14 mouse cellular contexts compared by ENCODE assay signal in the genomic region with DNA sequence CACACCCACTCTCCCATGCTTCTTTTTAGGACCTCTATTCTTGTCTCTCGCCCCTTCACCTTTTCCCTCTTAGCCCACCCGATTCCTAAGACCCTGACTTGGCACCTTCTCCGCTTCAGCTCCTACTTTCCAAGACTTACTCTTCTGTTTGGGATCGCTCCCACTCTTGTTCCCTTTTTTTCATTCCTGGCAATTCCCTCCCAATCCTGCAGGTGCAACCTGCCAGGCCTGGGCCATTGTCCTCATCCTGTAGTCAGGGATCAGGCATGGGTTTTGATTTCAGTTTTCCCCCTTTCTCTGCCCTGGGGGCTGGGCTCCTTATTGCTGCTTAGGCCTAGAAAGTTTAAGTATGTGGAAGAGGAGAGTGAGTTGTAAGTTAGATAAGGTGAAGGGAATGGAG. TPM values are rescaled to one million over a fixed set of nuclear protein-coding genes. Genes with fewer than 3 reads are reported as not detected.
A peak's percentile ranks its signal among the peaks of the same experiment; 100 is the strongest.
DNase-seq lines count a peak whose midpoint lies in the region; ATAC-seq and TF ChIP-seq lines count a peak whose summit lies in the region.
"Had no signal": no experiment of that assay in that cellular context is flagged by ENCODE, and none has a peak within 500 bp of the region (broad histone marks: within the 10 kb centered on the region; RNA-seq: fewer than 3 reads in every experiment).

No protein-coding gene starts in this region.

- TF ChIP-seq CTCF in heart, postnatal 0 days (IDR thresholded peaks at IDR 0.05; ENCODE audit: low read depth) = 0 out of 2 replicates have a peak, but pooled peaks have one; percentile 8

- WGBS in heart, postnatal 0 days = 81% methylated on average over 4 of the region's 4 CpGs
- WGBS in midbrain, embryonic 16.5 days = 58% methylated on average over 4 of the region's 4 CpGs
- 67% methylated on average over 4 of the region's 4 CpGs for WGBS in midbrain, embryonic 15.5 days

- H3K27me3 ChIP-seq in heart, postnatal 0 days (ENCODE audit: control insufficient read depth, insufficient read depth, low read length) = no peaks in the 10 kb centered on the region
- H3K27me3 ChIP-seq in midbrain, embryonic 16.5 days (ENCODE audit: control insufficient read depth, insufficient read depth, low read depth, low read length) = no peaks in the 10 kb centered on the region
- no peaks in the 10 kb centered on the region for H3K27me3 ChIP-seq in midbrain, embryonic 15.5 days (replicated peaks)

- no peak overlapping the region for H3K4me2 ChIP-seq in heart, postnatal 0 days (ENCODE audit: low read depth, low read length)
- no peak overlapping the region for H3K4me2 ChIP-seq in midbrain, embryonic 16.5 days (ENCODE audit: low read length)
- no peak overlapping the region; the same call in 1 of the 2 replicates for H3K4me2 ChIP-seq in midbrain, embryonic 15.5 days

- H3K36me3 ChIP-seq in heart, postnatal 0 days (replicated peaks; ENCODE audit: control insufficient read depth, insufficient read depth, low read length) = peaks cover 54% of the 10 kb centered on the region
- peaks cover 22% of the 10 kb centered on the region for H3K36me3 ChIP-seq in midbrain, embryonic 16.5 days (ENCODE audit: control insufficient read depth, insufficient read depth, low read length)
- H3K36me3 ChIP-seq in midbrain, embryonic 15.5 days (replicated peaks) = peaks cover 22% of the 10 kb centered on the region

- H3K9me3 ChIP-seq in heart, postnatal 0 days (replicated peaks; ENCODE audit: control insufficient read depth, low read length) = no peaks in the 10 kb centered on the region
- H3K9me3 ChIP-seq in midbrain, embryonic 16.5 days (replicated peaks; ENCODE audit: control insufficient read depth, low read length, poor library complexity, severe bottlenecking) = no peaks in the 10 kb centered on the region
- H3K9me3 ChIP-seq in midbrain, embryonic 15.5 days = no peaks in the 10 kb centered on the region

- no peak overlapping the region for H3K27ac ChIP-seq in heart, postnatal 0 days (ENCODE audit: low read depth)
- H3K27ac ChIP-seq in midbrain, embryonic 16.5 days (ENCODE audit: low read length) = no peak overlapping the region
- H3K27ac ChIP-seq in midbrain, embryonic 15.5 days = no peak overlapping the region
- H3K27ac ChIP-seq: stomach, postnatal 0 days had no signal

- H3K4me3 ChIP-seq in heart, postnatal 0 days (ENCODE audit: low read depth, low read length) = no peak overlapping the region
- no peak overlapping the region for H3K4me3 ChIP-seq in midbrain, embryonic 16.5 days (ENCODE audit: low read depth, low read length)
- H3K4me3 ChIP-seq in midbrain, embryonic 15.5 days = no peak overlapping the region

- no peak for TF ChIP-seq EP300 in heart, postnatal 0 days (IDR thresholded peaks at IDR 0.05; ENCODE audit: low read depth)

- peak; percentile 9 for DNase-seq in embryo, embryonic 9.5 days (ENCODE audit: extremely low spot score)
- no peak for DNase-seq in embryo, embryonic 11 days
- no peak for DNase-seq in heart, postnatal 0 days (ENCODE audit: low spot score)
- no peak for DNase-seq in heart, adult 18-20 months
- DNase-seq in lung, adult 18-20 months = no peak
- DNase-seq: heart, postnatal 36 days; kidney, adult 11 months; kidney, postnatal 14 days; liver, postnatal 0 days; lung, postnatal 4 days; spleen, adult 18-20 months had no signal

- no peak overlapping the region for H3K9ac ChIP-seq in heart, postnatal 0 days (replicated peaks; ENCODE audit: low read depth, low read length)
- H3K9ac ChIP-seq in midbrain, embryonic 16.5 days (ENCODE audit: low read depth, low read length) = peak overlapping the region; percentile 12; the same call in 1 of the 2 replicates
- no peak overlapping the region for H3K9ac ChIP-seq in midbrain, embryonic 15.5 days
- H3K9ac ChIP-seq: liver, postnatal 0 days had no signal

- ATAC-seq in heart, postnatal 0 days (ENCODE audit: insufficient read depth, low read depth) = no peak
- no peak for ATAC-seq in midbrain, embryonic 16.5 days
- ATAC-seq in midbrain, embryonic 15.5 days (replicated peaks) = no peak
- ATAC-seq: liver, postnatal 0 days had no signal

- H3K4me1 ChIP-seq in heart, postnatal 0 days (ENCODE audit: control insufficient read depth, insufficient read depth) = peaks cover 40% of the 10 kb centered on the region
- H3K4me1 ChIP-seq in midbrain, embryonic 16.5 days (ENCODE audit: control insufficient read depth, insufficient read depth, low read length) = peaks cover 44% of the 10 kb centered on the region
- peaks cover 45% of the 10 kb centered on the region for H3K4me1 ChIP-seq in midbrain, embryonic 15.5 days

RNA-seq across cellular contexts. Expression of gene Trp53inp2, which starts 6.2 kb away (rescaled TPM):
- total RNA-seq in heart, postnatal 0 days (2014; rRNA removed; ENCODE audit: low replicate concordance) = 348 and 401 TPM in 2 replicates
- polyA plus RNA-seq in heart, postnatal 0 days (2015; fragmentation: Nextera tagmentation; extraction: Ambion mirVana) = 197 and 202 TPM in 2 replicates
- total RNA-seq in heart, adult 18-20 months (2021) = 100 to 1,000 TPM; 433 to 445 TPM
- polyA plus RNA-seq in midbrain, embryonic 16.5 days (2015; fragmentation: Nextera tagmentation; extraction: Ambion mirVana) = 93.1 and 100 TPM in 2 replicates
- polyA plus RNA-seq in midbrain, embryonic 15.5 days (2015; fragmentation: Nextera tagmentation; extraction: Ambion mirVana) = 105 and 114 TPM in 2 replicates

RNA-seq across cellular contexts. Expression of gene Pigu, which starts 29.8 kb away (rescaled TPM):
- 43.7 and 49.0 TPM in 2 replicates for total RNA-seq in heart, postnatal 0 days (2014; rRNA removed; ENCODE audit: low replicate concordance)
- polyA plus RNA-seq in heart, postnatal 0 days (2015; fragmentation: Nextera tagmentation; extraction: Ambion mirVana) = 42.9 and 43.3 TPM in 2 replicates
- total RNA-seq in heart, adult 18-20 months (2021) = 10 to 100 TPM; 24.0 to 27.0 TPM
- 64.7 and 65.0 TPM in 2 replicates for polyA plus RNA-seq in midbrain, embryonic 16.5 days (2015; fragmentation: Nextera tagmentation; extraction: Ambion mirVana)
- polyA plus RNA-seq in midbrain, embryonic 15.5 days (2015; fragmentation: Nextera tagmentation; extraction: Ambion mirVana) = 62.0 and 63.8 TPM in 2 replicates
